Mouse (Mus musculus): ENCODE measurements around the gene Nfix.

DNA sequence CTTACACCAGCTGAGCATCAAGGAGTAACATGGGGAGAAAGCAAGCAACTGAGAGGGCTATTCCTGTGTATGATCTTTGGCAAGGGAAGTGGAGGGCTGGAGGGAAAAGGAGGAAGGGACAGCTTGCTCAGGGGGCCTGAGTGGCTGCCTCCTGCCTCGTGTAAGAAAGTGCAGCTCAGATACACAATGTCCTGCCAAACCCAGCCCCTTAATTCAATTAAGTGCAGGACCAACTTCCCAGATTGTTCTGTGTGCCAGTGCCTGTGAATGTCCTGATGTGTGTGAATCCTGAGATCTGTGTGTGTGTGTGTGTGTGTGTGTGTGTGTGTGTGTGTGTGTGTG is 60.8 kb downstream of the Nfix start:
- TF ChIP-seq CTCF (IDR thresholded peaks at IDR 0.05; ENCODE audit: low read depth) (no peak), EP300 (IDR thresholded peaks at IDR 0.05; ENCODE audit: low read depth) (no peak)

Data from liver, embryonic 14.5 days (tissue).